Mouse (Mus musculus): ENCODE data around the gene Tnnt2. TPM values are rescaled to one million over a fixed set of nuclear protein-coding genes. Genes with fewer than 3 reads are reported as not detected.

The Tnnt2 gene
- polyA plus RNA-seq, 1 experiment: 2.8 TPM

DNA sequence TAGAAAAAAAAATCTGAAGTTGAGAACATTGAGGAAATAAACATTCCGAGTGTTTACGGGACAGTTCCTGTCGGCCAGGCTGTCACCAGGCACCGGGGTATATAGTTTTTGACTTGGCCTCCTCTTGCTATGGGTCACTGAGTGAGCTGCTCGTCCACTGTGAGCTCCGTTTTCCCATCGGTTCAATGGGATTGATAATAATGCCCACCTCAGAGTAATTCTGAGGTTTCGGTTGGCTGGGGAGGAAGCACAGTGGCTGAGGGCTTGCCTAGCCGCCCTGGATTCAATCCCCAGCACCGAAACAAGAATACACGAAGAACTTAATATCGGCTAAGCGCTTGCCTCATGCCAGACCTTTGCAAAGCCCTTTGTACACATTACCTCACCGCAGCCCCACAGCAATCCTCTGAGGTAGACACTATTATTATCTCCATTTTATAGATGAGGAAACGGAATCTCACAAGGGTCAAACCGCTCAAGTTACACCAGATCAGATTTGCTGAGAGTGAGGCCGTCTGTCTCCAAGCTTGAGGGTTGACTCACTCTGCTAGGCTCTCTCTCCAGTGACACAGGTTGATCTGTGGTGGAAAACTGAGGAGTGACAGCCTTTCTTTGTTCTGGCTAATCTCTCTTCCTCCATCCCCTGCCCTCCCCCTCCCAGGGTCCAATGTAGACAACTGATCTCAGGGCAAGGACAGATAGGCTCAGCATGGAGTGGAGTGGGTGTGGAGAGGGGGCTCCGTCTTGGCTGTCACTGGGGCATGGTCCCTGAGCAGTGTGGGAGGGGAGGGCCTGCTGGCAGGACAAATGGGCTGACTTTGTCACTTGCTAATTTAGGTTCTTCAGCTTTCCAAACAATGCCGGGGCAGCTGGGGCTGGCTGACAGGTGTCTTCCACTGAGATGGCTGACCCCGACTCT lies 41.7 kb upstream of the Tnnt2 start:
- no peak overlapping the region for H3K4me3 ChIP-seq (replicated peaks; ENCODE audit: insufficient read depth, low read depth, low read length)
- TF ChIP-seq POLR2A (IDR thresholded peaks at IDR 0.05; ENCODE audit: borderline replicate concordance, insufficient read depth, low read length): no peak
- no peak for TF ChIP-seq CTCF (IDR thresholded peaks at IDR 0.05; ENCODE audit: borderline replicate concordance, insufficient read depth, low read depth, low read length)
- no peak for DNase-seq
- 66% methylated on average over 20 of the region's 20 CpGs for WGBS
- no peaks in the 10 kb centered on the region for H3K27me3 ChIP-seq (ENCODE audit: control insufficient read depth, insufficient read depth, low read length)
- no peak overlapping the region for H3K27ac ChIP-seq (ENCODE audit: insufficient read depth, low read length)
- H3K4me1 ChIP-seq (ENCODE audit: control insufficient read depth, insufficient read depth, low read length): no peaks in the 10 kb centered on the region

GRCm38 (mm10) chr1:135798492-135798891 lies 37.7 kb upstream of the Tnnt2 start:
- H3K4me3 ChIP-seq (replicated peaks; ENCODE audit: insufficient read depth, low read depth, low read length): no peak overlapping the region
- no peaks in the 10 kb centered on the region; the same call in 1 of the 2 replicates for H3K4me1 ChIP-seq (ENCODE audit: control insufficient read depth, insufficient read depth, low read length)
- WGBS: 100% methylated on average over 1 of the region's 1 CpGs
- TF ChIP-seq POLR2A (IDR thresholded peaks at IDR 0.05; ENCODE audit: borderline replicate concordance, insufficient read depth, low read length) (no peak), CTCF (IDR thresholded peaks at IDR 0.05; ENCODE audit: borderline replicate concordance, insufficient read depth, low read depth, low read length) (no peak)
- no peak for DNase-seq
- no peaks in the 10 kb centered on the region for H3K27me3 ChIP-seq (ENCODE audit: control insufficient read depth, insufficient read depth, low read length)
- H3K27ac ChIP-seq (ENCODE audit: insufficient read depth, low read length): no peak overlapping the region

- Histone ChIP-seq H3K27me3 (ENCODE audit: control insufficient read depth, insufficient read depth, low read length) (no peaks in the 10 kb centered on the region), H3K4me3 (replicated peaks; ENCODE audit: insufficient read depth, low read depth, low read length) (no peak overlapping the region), H3K27ac (ENCODE audit: insufficient read depth, low read length) (no peak overlapping the region), H3K4me1 (ENCODE audit: control insufficient read depth, insufficient read depth, low read length) (no peaks in the 10 kb centered on the region; the same call in 1 of the 2 replicates)
- 73% methylated on average over 8 of the region's 8 CpGs for WGBS
- TF ChIP-seq CTCF (IDR thresholded peaks at IDR 0.05; ENCODE audit: borderline replicate concordance, insufficient read depth, low read depth, low read length): no peak
- TF ChIP-seq POLR2A (IDR thresholded peaks at IDR 0.05; ENCODE audit: borderline replicate concordance, insufficient read depth, low read length): no peak
- DNase-seq: no peak
These were observed 37.0 kb upstream of the Tnnt2 start for GRCm38 (mm10) chr1:135799109-135799627.

- WGBS: 45% methylated on average over 8 of the region's 8 CpGs
- Histone ChIP-seq H3K27me3 (ENCODE audit: control insufficient read depth, insufficient read depth, low read length) (no peaks in the 10 kb centered on the region), H3K27ac (ENCODE audit: insufficient read depth, low read length) (no peak overlapping the region), H3K4me3 (replicated peaks; ENCODE audit: insufficient read depth, low read depth, low read length) (no peak overlapping the region), H3K4me1 (ENCODE audit: control insufficient read depth, insufficient read depth, low read length) (no peaks in the 10 kb centered on the region; the same call in 1 of the 2 replicates)
- DNase-seq: no peak
- TF ChIP-seq POLR2A (IDR thresholded peaks at IDR 0.05; ENCODE audit: borderline replicate concordance, insufficient read depth, low read length): no peak
- TF ChIP-seq CTCF (IDR thresholded peaks at IDR 0.05; ENCODE audit: borderline replicate concordance, insufficient read depth, low read depth, low read length): no peak
These were observed 35.8 kb upstream of the Tnnt2 start for GRCm38 (mm10) chr1:135800192-135800950.

DNA sequence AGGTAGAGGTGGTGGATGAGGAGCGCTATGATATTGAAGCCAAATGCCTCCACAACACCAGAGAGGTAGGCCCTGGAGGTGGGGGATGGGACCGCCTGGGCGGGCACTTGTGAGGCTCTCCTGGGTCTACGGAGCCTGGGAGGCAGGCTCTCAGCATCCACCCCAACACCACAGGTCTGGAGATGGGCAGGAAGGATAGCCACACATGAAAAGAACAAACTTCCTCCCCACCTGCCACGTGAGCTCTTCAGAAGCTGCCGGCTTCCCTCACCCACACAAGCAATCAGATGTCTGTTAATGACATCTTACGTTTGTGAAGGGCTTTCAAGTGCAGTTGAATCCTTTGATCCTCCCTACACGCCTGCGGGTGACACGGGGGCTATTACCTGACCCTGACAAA lies 28.6 kb upstream of the Tnnt2 start:
- H3K4me3 ChIP-seq (replicated peaks; ENCODE audit: insufficient read depth, low read depth, low read length): no peak overlapping the region
- H3K4me1 ChIP-seq (ENCODE audit: control insufficient read depth, insufficient read depth, low read length): no peaks in the 10 kb centered on the region
- no peak for DNase-seq
- H3K27me3 ChIP-seq (ENCODE audit: control insufficient read depth, insufficient read depth, low read length): no peaks in the 10 kb centered on the region
- 77% methylated on average over 10 of the region's 10 CpGs for WGBS
- no peak overlapping the region for H3K27ac ChIP-seq (ENCODE audit: insufficient read depth, low read length)
- TF ChIP-seq CTCF (IDR thresholded peaks at IDR 0.05; ENCODE audit: borderline replicate concordance, insufficient read depth, low read depth, low read length): no peak
- no peak for TF ChIP-seq POLR2A (IDR thresholded peaks at IDR 0.05; ENCODE audit: borderline replicate concordance, insufficient read depth, low read length)

DNA sequence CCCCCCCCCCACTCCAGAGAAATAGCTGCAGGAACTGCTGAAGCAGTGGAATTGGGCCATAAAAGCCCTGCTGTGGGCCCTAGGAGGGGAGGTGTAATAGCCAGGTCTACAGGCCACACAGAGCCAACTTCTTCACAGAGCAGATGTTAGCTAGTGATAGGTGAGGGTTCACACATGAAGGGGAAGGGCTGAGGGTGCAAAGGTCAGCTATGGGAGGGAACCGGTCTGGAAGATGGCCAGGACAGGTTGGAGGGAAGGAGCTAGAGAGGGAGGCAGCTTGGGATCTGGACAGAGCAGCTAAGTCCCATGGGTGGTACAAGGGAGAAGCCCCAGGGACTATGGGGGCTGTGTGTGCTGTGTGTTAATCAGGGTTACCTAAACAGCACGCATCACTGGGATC lies 26.0 kb upstream of the Tnnt2 start:
- H3K27ac ChIP-seq (ENCODE audit: insufficient read depth, low read length): no peak overlapping the region
- TF ChIP-seq CTCF (IDR thresholded peaks at IDR 0.05; ENCODE audit: borderline replicate concordance, insufficient read depth, low read depth, low read length) (no peak), POLR2A (IDR thresholded peaks at IDR 0.05; ENCODE audit: borderline replicate concordance, insufficient read depth, low read length) (no peak)
- no peaks in the 10 kb centered on the region for H3K4me1 ChIP-seq (ENCODE audit: control insufficient read depth, insufficient read depth, low read length)
- no peak overlapping the region for H3K4me3 ChIP-seq (replicated peaks; ENCODE audit: insufficient read depth, low read depth, low read length)
- WGBS: 93% methylated on average over 2 of the region's 2 CpGs
- no peak for DNase-seq
- no peaks in the 10 kb centered on the region for H3K27me3 ChIP-seq (ENCODE audit: control insufficient read depth, insufficient read depth, low read length)

- Histone ChIP-seq H3K4me3 (replicated peaks; ENCODE audit: insufficient read depth, low read depth, low read length) (no peak overlapping the region), H3K27me3 (ENCODE audit: control insufficient read depth, insufficient read depth, low read length) (no peaks in the 10 kb centered on the region), H3K27ac (ENCODE audit: insufficient read depth, low read length) (no peak overlapping the region), H3K4me1 (ENCODE audit: control insufficient read depth, insufficient read depth, low read length) (no peaks in the 10 kb centered on the region)
- 37% methylated on average over 7 of the region's 7 CpGs for WGBS
- DNase-seq: peak; percentile 48 to 74
- no peak for TF ChIP-seq POLR2A (IDR thresholded peaks at IDR 0.05; ENCODE audit: borderline replicate concordance, insufficient read depth, low read length)
- TF ChIP-seq CTCF (IDR thresholded peaks at IDR 0.05; ENCODE audit: borderline replicate concordance, insufficient read depth, low read depth, low read length): peak; percentile 93
These were observed 25.0 kb upstream of the Tnnt2 start for GRCm38 (mm10) chr1:135811016-135811646.

Data from cerebellum, adult 2 months (tissue).